Mouse (Mus musculus): Measurements from ENCODE around the gene Lrguk.

- TF ChIP-seq CTCF (IDR thresholded peaks at IDR 0.05; ENCODE audit: low read depth), result no peak
- TF ChIP-seq EP300 (IDR thresholded peaks at IDR 0.05; ENCODE audit: low read depth), result no peak
Measured at GRCm38 (mm10) chr6:34087701-34088100, 58.5 kb downstream of the Lrguk start.
